Mouse (Mus musculus) kidney, adult 2 months (tissue): ENCODE data around the gene Rtn4rl1. TPM values are rescaled to one million over a fixed set of nuclear protein-coding genes. Genes with fewer than 3 reads are reported as not detected.
"Not testable (repeated sequence)": the region's sequence is repeated elsewhere in the genome, so short reads cannot be mapped to it uniquely, and the experiment has no call there.

Experiments used
- DNase-seq: peaks from one replicate; pipeline ENCODE4 v3.0.0; 2021
- H3K27ac ChIP-seq: fragments of 200-500 bp; 2 replicates; pipeline ENCODE4 v1.5.1; 2012; ENCODE audit warnings: low read depth, low read length, control low read depth, inconsistent platforms; ENCODE audit not compliant: insufficient read depth
- H3K27me3 ChIP-seq: fragments of 200-500 bp; replicated peaks from 2 replicates; pipeline ENCODE4 v1.6.1; 2012; ENCODE audit warnings: mild to moderate bottlenecking, moderate library complexity, low read length, inconsistent platforms; ENCODE audit not compliant: control insufficient read depth, insufficient read depth
- H3K36me3 ChIP-seq: fragments of 200-500 bp; 2 replicates; pipeline ENCODE4 v1.6.1; 2012; ENCODE audit warnings: mild to moderate bottlenecking, moderate library complexity, low read length, inconsistent platforms; ENCODE audit not compliant: control insufficient read depth, insufficient read depth
- H3K4me1 ChIP-seq: fragments of 200-500 bp; 2 replicates; pipeline ENCODE4 v1.6.1; 2011; ENCODE audit warnings: low read length; ENCODE audit not compliant: control insufficient read depth, insufficient read depth
- H3K4me3 ChIP-seq: fragments of 200-500 bp; 2 replicates; pipeline ENCODE4 v1.5.1; 2011; ENCODE audit warnings: mild to moderate bottlenecking, low read depth, low read length, control low read depth; ENCODE audit not compliant: insufficient read depth
- CTCF ChIP-seq: fragments of 200-500 bp; conservative IDR thresholded peaks from 2 replicates; pipeline ENCODE4 v1.5.1; 2011; ENCODE audit warnings: low read depth, mild to moderate bottlenecking, control low read depth, low read length, moderate library complexity, mixed read lengths; ENCODE audit not compliant: insufficient read depth, insufficient read length
- POLR2A ChIP-seq: fragments of 200-500 bp; IDR thresholded peaks from one replicate; pipeline ENCODE4 v1.6.1; 2011; ENCODE audit warnings: low read depth, low read length, control low read depth
- WGBS: fragments of 180-500 bp; shearing (Covaris S2); methylation state at CpG from one replicate; pipeline ENCODE4 v1.1.7; 2018; 5-methylcytosine and 5-hydroxymethylcytosine counted together
- polyA plus RNA-seq: library from polyadenylated mRNA; depleted of rRNA; stranded (reverse); fragments of >200 nt; gene quantifications from 2 replicates; pipeline ENCODE4 v1.2.3, GENCODE M21; 2012

Gene Rtn4rl1
- polyA plus RNA-seq, 1 experiment = 11.3 TPM

DNA sequence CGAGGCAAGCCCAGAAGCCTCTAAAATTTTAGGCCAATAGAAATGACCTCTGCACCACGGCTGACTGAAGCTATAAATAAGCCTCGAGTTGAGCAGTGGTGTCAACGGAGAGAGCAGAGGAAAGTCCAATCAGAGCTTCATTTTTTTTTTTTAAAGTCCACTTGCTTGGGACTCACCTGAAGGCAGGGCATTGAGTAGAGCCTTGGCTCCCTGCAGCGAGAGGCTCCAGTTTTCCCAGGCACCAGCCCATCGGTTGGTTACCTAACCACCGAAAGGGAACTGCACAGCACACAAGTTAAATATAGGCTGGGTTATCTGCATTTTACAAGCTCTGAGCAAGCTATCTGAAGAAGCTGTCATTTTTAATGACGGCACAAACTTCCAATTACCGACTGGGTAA, 101.3 kb downstream of the Rtn4rl1 start:
- DNase-seq = peak; percentile 86
- TF ChIP-seq POLR2A (no peak), CTCF (no peak)

DNA sequence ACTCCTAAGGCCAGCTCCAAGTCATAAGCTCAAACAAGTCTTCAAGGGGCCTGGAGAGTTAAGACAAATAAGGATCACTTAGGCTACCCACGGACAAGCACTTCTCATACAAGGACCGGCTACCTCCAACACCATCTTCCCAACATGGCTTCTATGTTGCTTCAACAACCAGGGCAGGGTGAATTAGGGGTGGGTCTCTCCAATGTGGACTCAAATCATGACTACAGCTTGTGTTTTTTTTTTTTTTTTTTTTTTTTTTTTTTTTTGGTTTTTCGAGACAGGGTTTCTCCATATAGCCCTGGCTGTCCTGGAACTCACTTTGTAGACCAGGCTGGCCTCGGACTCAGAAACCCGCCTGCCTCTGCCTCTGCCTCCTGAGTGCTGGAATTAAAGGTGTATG, 102.0 kb downstream of the Rtn4rl1 start:
- DNase-seq, H3K4me3 ChIP-seq, H3K27me3 ChIP-seq, H3K36me3 ChIP-seq: not testable (repeated sequence)
- H3K27ac ChIP-seq = peak overlapping the region; percentile 47; the same call in 1 of the 2 replicates
- 80% methylated on average over 5 of the region's 5 CpGs for WGBS
- H3K4me1 ChIP-seq = peaks cover 16% of the 10 kb centered on the region

More for the DNA sequence above, 101.3 kb downstream of the Rtn4rl1 start:
- 36% methylated on average over 9 of the region's 9 CpGs for WGBS
- no peaks in the 10 kb centered on the region for H3K27me3 ChIP-seq
- peaks cover 16% of the 10 kb centered on the region for H3K4me1 ChIP-seq
- no peaks in the 10 kb centered on the region for H3K36me3 ChIP-seq
- H3K27ac ChIP-seq = peak overlapping the region; percentile 71; the same call in 1 of the 2 replicates
- no peak overlapping the region for H3K4me3 ChIP-seq

DNA sequence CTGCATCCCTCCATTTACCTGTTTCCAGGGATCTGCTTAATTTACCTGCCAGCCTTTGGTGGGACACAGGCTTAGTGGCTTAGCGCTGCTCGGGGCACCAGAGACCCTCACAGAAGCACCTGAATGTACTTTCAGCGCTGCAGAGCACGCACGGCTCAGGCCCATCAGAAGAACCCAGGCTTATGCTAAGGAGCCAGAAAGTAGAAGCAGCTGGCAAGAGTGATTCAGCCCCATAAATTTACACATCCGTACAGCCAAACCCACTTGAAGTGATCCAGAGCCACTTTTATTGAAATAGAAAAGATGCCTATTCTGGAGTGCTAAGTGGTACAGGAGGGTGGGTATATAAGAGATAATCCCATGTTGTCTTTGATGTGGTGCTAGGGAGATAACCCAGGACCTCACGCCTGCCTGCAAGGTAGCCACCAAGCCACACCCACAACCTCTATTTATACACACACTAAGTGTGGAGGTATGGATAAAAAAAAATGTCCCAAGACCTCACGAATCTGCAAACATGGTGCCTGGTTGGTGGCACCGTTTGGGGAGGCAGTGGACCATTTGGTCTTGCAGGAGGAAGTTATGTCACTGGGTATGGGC, 102.9 kb downstream of the Rtn4rl1 start:
- TF ChIP-seq CTCF = no peak
- no peak for TF ChIP-seq POLR2A
- Histone ChIP-seq H3K36me3 (no peaks in the 10 kb centered on the region), H3K4me3 (no peak overlapping the region), H3K27ac (no peak overlapping the region), H3K4me1 (peaks cover 12% of the 10 kb centered on the region), H3K27me3 (no peaks in the 10 kb centered on the region)
- WGBS = 81% methylated on average over 9 of the region's 9 CpGs
- no peak for DNase-seq

DNA sequence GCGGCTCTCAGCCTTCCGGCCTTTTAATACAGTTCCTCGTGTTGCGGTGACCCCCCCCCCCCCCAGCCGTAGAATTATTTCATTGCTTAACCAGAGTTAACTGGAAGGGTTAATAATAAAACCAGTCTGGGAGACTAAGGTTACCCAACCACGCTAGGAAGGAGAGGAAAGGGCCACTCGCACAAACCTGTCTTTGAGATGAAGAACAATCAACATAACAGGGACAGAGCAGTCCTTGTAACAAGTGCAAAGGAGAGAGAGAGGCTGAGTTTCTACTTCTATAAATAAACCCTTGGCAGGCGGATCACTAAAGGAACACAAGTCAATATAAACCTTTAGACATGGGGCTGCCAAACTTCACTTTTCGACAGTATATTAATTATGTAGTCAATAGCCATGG, 104.0 kb downstream of the Rtn4rl1 start:
- H3K27ac ChIP-seq = peak overlapping the region; percentile 47; the same call in 1 of the 2 replicates
- no peaks in the 10 kb centered on the region for H3K27me3 ChIP-seq
- no peak overlapping the region for H3K4me3 ChIP-seq
- H3K4me1 ChIP-seq = peaks cover 12% of the 10 kb centered on the region
- no peaks in the 10 kb centered on the region for H3K36me3 ChIP-seq
- WGBS = 29% methylated on average over 9 of the region's 9 CpGs
- TF ChIP-seq POLR2A = no peak
- TF ChIP-seq CTCF = no peak
- DNase-seq = peak; percentile 78

DNA sequence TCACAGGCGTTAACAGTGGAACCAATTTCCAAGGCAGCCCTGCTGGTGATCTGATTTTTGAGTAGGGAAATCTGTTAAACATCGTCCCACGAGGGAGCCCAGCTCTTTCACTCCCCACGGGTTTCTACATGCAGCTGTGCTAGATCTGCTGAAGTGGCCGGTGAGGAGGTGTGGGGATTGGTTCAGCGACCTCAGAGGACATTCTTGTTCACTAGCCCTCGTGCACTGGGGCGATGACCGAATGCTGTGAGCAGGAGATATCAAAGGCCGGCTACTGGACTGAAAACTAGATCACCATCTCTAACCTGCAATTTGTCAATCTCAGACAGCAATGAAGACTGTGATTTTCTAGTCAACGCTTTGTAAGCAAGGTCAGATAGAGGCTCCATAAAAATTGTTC, 104.9 kb downstream of the Rtn4rl1 start:
- TF ChIP-seq CTCF = no peak
- TF ChIP-seq POLR2A = no peak
- Histone ChIP-seq H3K36me3 (no peaks in the 10 kb centered on the region), H3K27ac (no peak overlapping the region), H3K4me3 (no peak overlapping the region), H3K27me3 (no peaks in the 10 kb centered on the region), H3K4me1 (peaks cover 9% of the 10 kb centered on the region)
- DNase-seq = peak; percentile 77
- WGBS = 37% methylated on average over 11 of the region's 11 CpGs

DNA sequence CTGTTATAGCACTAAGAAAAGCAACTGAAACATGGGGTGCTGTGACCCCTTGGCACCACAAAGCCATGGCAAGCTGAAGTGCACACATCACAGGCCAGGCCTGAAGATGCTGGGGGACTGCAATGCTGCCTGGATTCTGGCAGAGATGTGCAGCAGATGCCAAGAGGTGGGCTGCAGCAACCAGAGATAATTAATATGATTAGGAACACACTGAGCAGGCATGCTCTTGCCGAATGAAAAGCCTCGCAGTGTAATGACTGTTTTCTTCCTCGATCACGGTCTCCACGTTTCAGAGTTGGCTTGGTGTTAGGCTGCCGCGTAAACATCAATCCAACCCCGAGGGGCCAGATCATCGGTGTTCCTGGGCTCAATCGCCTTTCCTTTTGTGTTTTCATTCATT, 106.2 kb downstream of the Rtn4rl1 start:
- DNase-seq = no peak
- Histone ChIP-seq H3K4me1 (peaks cover 7% of the 10 kb centered on the region), H3K27ac (no peak overlapping the region), H3K27me3 (no peaks in the 10 kb centered on the region), H3K4me3 (no peak overlapping the region), H3K36me3 (no peaks in the 10 kb centered on the region)
- TF ChIP-seq POLR2A (no peak), CTCF (no peak)
- WGBS = 89% methylated on average over 10 of the region's 10 CpGs

DNA sequence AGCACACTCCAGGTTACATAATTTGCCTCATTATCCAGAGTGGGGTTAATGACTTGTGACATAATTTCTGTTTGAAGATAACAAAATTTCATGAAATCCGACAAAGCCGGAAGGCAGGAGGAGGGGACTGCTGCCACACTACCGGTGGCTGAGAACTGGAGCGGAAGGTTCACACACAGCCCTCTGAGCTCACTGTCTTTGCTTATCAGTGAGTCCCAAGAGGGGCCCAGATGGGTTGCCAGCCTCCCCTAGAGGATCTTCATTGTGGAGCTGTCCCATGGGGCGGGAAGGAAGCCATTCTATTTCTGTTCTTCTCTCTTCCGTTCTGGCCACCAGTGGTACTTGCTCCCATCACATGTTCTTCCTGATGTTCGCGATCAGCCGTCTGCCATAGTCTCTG, 107.4 kb downstream of the Rtn4rl1 start:
- no peak for DNase-seq
- no peaks in the 10 kb centered on the region for H3K36me3 ChIP-seq
- H3K4me1 ChIP-seq = peaks cover 4% of the 10 kb centered on the region
- no peaks in the 10 kb centered on the region for H3K27me3 ChIP-seq
- WGBS = 82% methylated on average over 9 of the region's 9 CpGs
- H3K4me3 ChIP-seq = no peak overlapping the region
- TF ChIP-seq POLR2A = no peak
- TF ChIP-seq CTCF = no peak
- no peak overlapping the region for H3K27ac ChIP-seq

DNA sequence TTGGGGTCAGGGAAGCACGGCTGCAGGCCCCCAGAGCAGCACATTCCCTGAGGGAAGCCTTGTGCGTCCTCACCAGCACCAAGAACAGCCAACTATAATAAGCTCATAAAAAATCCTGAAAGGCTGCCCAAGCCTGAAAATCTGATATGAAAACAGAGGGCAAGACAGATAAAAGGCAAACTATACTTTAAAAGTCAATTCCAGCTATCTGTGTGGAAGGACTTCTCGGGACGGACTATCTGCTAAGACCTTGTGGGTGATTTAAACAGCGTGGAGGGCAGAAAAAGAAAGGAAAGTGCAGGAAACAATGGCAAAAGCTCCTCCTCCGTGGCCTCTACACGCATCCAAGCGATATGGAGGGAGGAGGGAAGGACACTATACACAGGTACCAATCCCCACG, 111.2 kb downstream of the Rtn4rl1 start:
- H3K27me3 ChIP-seq = no peaks in the 10 kb centered on the region
- H3K36me3 ChIP-seq = no peaks in the 10 kb centered on the region
- H3K4me1 ChIP-seq = no peaks in the 10 kb centered on the region
- no peak overlapping the region for H3K27ac ChIP-seq
- H3K4me3 ChIP-seq = no peak overlapping the region
- 76% methylated on average over 9 of the region's 9 CpGs for WGBS
- TF ChIP-seq CTCF (no peak), POLR2A (no peak)
- DNase-seq = no peak
